Mouse (Mus musculus) small intestine, adult 2 months (tissue): ENCODE results near the gene Mapkapk2. TPM values are rescaled to one million over a fixed set of nuclear protein-coding genes. Genes with fewer than 3 reads are reported as not detected.

ENCODE experiments used
- H3K27ac ChIP-seq: fragments of 200-500 bp; 2 replicates; pipeline ENCODE4 v1.5.1; 2012; ENCODE audit warnings: low read depth, low read length, control low read depth, inconsistent platforms; ENCODE audit not compliant: insufficient read depth
- H3K27me3 ChIP-seq: fragments of 200-500 bp; 2 replicates; pipeline ENCODE4 v1.6.1; 2012; ENCODE audit warnings: mild to moderate bottlenecking, moderate library complexity, low read length, inconsistent platforms; ENCODE audit not compliant: control insufficient read depth, insufficient read depth
- H3K36me3 ChIP-seq: fragments of 200-500 bp; 2 replicates; pipeline ENCODE4 v1.6.1; 2012; ENCODE audit warnings: mild to moderate bottlenecking, low read length, control low read depth, inconsistent platforms; ENCODE audit not compliant: control insufficient read depth, insufficient read depth
- H3K4me1 ChIP-seq: fragments of 200-500 bp; 2 replicates; pipeline ENCODE4 v1.6.1; 2012; ENCODE audit warnings: low read length, inconsistent platforms, mixed read lengths; ENCODE audit not compliant: control insufficient read depth, insufficient read depth, insufficient read length
- H3K4me3 ChIP-seq: fragments of 200-500 bp; 2 replicates; pipeline ENCODE4 v1.5.1; 2012; ENCODE audit warnings: low read depth, mild to moderate bottlenecking, control low read depth, inconsistent platforms, low read length, moderate library complexity
- CTCF ChIP-seq: fragments of 200-500 bp; IDR thresholded peaks from 2 replicates; pipeline ENCODE4 v1.5.1; 2012; ENCODE audit warnings: low read depth, mild to moderate bottlenecking, control low read depth, inconsistent platforms, low read length, moderate library complexity, mixed read lengths; ENCODE audit not compliant: insufficient replicate concordance, insufficient read length; ENCODE audit errors: extremely low read depth
- POLR2A ChIP-seq: fragments of 200-500 bp; IDR thresholded peaks from 2 replicates; pipeline ENCODE4 v1.6.1; 2012; ENCODE audit warnings: low read depth, mild to moderate bottlenecking, control low read depth, inconsistent platforms, low read length, moderate library complexity
- WGBS: fragments of 180-500 bp; shearing (Covaris S2); methylation state at CpG from one replicate; pipeline ENCODE4 v1.1.7; 2018; 5-methylcytosine and 5-hydroxymethylcytosine counted together
- polyA plus RNA-seq: library from polyadenylated mRNA; depleted of rRNA; stranded (reverse); fragments of >200 nt; gene quantifications from 2 replicates; pipeline ENCODE4 v1.2.3, GENCODE M21; 2012; rRNA removed

The Mapkapk2 gene
- polyA plus RNA-seq, 1 experiment = 61.0 TPM

DNA sequence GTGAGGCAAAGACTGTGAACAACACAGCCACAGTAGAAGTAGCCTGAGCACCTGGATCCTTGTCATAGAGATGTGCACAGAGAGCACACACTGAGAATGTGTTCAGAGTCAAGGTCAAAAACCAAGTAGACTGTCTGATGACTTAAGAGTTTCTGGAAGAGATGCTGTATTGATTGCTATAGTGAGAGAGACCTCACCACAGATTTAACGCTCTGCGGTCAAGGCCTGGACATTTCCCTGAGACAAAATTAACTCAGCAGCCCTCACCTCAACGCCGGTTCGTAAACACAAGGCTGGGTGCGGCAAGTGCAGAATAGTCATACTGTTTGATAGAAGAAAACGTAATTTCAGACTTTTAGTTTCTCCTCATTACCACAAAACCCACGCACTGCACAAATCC lies 85.1 kb downstream of the Mapkapk2 start:
- Histone ChIP-seq H3K4me1 (peaks cover 2% of the 10 kb centered on the region; the same call in 1 of the 2 replicates), H3K4me3 (no peak overlapping the region), H3K27me3 (no peaks in the 10 kb centered on the region), H3K36me3 (no peaks in the 10 kb centered on the region), H3K27ac (no peak overlapping the region)
- TF ChIP-seq CTCF = no peak
- TF ChIP-seq POLR2A = no peak
- 80% methylated on average over 8 of the region's 8 CpGs for WGBS

DNA sequence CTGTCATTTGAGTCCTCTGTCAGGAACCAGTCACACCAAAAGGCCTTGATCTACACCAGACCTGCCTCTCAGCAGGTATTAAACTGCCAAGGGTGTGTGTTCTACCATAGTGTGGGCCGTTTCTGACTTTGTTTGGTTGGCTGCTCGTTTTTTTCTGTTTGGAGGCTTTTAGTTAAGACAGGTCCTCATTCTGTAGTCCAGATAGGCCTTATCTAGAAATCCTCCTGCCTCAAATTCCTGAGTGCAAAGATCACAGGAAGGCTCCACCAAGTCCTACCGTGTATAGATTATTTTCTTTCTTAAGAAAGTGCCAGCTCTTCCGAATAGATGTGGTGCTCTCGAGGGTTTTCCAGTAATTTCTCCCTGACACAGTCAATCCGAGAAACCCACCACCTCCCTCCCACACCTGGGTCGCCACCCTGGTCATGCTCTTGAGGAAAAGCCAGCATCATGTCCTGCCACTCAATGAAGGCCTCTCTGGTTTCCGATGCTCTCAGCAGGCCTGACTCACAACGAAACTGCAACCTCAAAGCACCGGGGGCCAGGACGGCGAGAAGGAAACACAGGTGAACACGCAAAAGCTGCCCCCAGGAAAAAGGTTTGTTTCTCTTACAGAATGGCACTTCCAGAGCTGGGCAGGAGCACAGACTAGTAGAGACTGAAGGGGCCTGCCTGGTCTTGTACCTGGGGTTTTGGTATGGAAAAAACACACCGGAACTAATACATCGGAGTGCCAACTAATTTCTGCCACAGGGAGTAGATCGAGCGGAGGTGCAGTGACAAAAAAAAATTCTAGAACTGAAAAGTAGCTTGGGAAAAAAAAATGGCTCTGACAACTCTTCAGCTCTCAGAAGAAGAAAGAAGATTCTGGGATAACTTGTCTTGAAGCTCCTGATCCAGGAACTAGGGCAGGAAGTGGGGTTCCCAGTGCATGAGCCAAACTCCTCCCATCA lies 87.1 kb downstream of the Mapkapk2 start:
- WGBS = 61% methylated on average over 17 of the region's 17 CpGs
- TF ChIP-seq CTCF (no peak), POLR2A (no peak)
- no peak overlapping the region for H3K4me3 ChIP-seq
- H3K4me1 ChIP-seq = peaks cover 2% of the 10 kb centered on the region; the same call in 1 of the 2 replicates
- H3K27ac ChIP-seq = no peak overlapping the region
- H3K27me3 ChIP-seq = no peaks in the 10 kb centered on the region
- H3K36me3 ChIP-seq = no peaks in the 10 kb centered on the region

- Histone ChIP-seq H3K4me3 (no peak overlapping the region), H3K27me3 (no peaks in the 10 kb centered on the region), H3K27ac (no peak overlapping the region), H3K36me3 (no peaks in the 10 kb centered on the region), H3K4me1 (peaks cover 2% of the 10 kb centered on the region; the same call in 1 of the 2 replicates)
- TF ChIP-seq POLR2A (no peak), CTCF (no peak)
- WGBS = 86% methylated on average over 1 of the region's 1 CpGs
Observed at GRCm38 (mm10) chr1:131006069-131006468, 91.6 kb downstream of the Mapkapk2 start.

Other genes starting within 250 kb of the Mapkapk2 start
- 10.4 and 10.7 TPM in 2 replicates for gene Fcmr, start 232.2 kb downstream of the Mapkapk2 start, polyA plus RNA-seq
- gene Il24, start 210.4 kb downstream of the Mapkapk2 start, polyA plus RNA-seq = not detected in 2 replicates
- not detected in 2 replicates for gene Il20, start 186.4 kb downstream of the Mapkapk2 start, polyA plus RNA-seq
- not detected in 2 replicates for gene Il19, start 157.7 kb downstream of the Mapkapk2 start, polyA plus RNA-seq
- gene Il10, start 78.0 kb downstream of the Mapkapk2 start, polyA plus RNA-seq = not detected in 2 replicates
- 0.51 and 0.65 TPM in 2 replicates for gene Dyrk3, start 40.5 kb upstream of the Mapkapk2 start, polyA plus RNA-seq
- 10.3 and 14.4 TPM in 2 replicates for gene Eif2d, start 55.4 kb upstream of the Mapkapk2 start, polyA plus RNA-seq
- 2.9 and 4.0 TPM in 2 replicates for gene Rassf5, start 147.4 kb upstream of the Mapkapk2 start, polyA plus RNA-seq
- gene Ikbke, start 181.8 kb upstream of the Mapkapk2 start, polyA plus RNA-seq = 16.3 and 43.9 TPM in 2 replicates